Mouse (Mus musculus) adrenal gland, postnatal 14 days (tissue): ENCODE results near the gene Cyct. TPM values are rescaled to one million over a fixed set of nuclear protein-coding genes. Genes with fewer than 3 reads are reported as not detected.

Experiments
- DNase-seq: peaks from one replicate; pipeline ENCODE4 v3.0.0; 2021; ENCODE audit warnings: mixed read lengths
- microRNA-seq, 2 experiments: library from miRNA; unstranded; fragments of <30 nt; microRNA quantifications; one replicate each; pipeline ENCODE4 v1.2.0; 2021
- total RNA-seq: library from RNA; stranded (reverse); gene quantifications from 2 replicates; pipeline ENCODE4 v1.2.3, GENCODE M21; 2021

Gene Cyct
- total RNA-seq, 1 experiment from 2014 or later = not detected

- DNase-seq = no peak
Measured at GRCm38 (mm10) chr2:76334596-76334995, 25.7 kb downstream of the Cyct start.

GRCm38 (mm10) chr2:76332161-76332805 is 28.0 kb downstream of the Cyct start:
- DNase-seq = peak; percentile 18

- no peak for DNase-seq
Measured at GRCm38 (mm10) chr2:76330081-76330480, 30.2 kb downstream of the Cyct start.

GRCm38 (mm10) chr2:76326161-76326560 is 34.1 kb downstream of the Cyct start:
- DNase-seq = no peak

- DNase-seq = no peak
Measured at GRCm38 (mm10) chr2:76324463-76324862, 35.8 kb downstream of the Cyct start.

- DNase-seq = no peak
Measured at GRCm38 (mm10) chr2:76323185-76323875, 36.9 kb downstream of the Cyct start.

- no peak for DNase-seq
Measured at GRCm38 (mm10) chr2:76320336-76320735, 39.9 kb downstream of the Cyct start.

- no peak for DNase-seq
Measured at GRCm38 (mm10) chr2:76319231-76319630, 41.0 kb downstream of the Cyct start.

Small RNA genes within 50 kb of the gene (microRNA-seq; reads per million reads assigned to microRNA genes)
- gene Gm44337 = 0 reads per million in 2 experiments

Other genes with a start within 250 kb of the Cyct start
- 0.26 and 0.38 TPM in 2 replicates for gene Pde11a, start 21.7 kb downstream of the Cyct start, total RNA-seq
- 37.4 and 45.4 TPM in 2 replicates for gene Rbm45, start 9.5 kb upstream of the Cyct start, total RNA-seq
- 19.0 and 22.5 TPM in 2 replicates for gene Osbpl6, start 46.1 kb upstream of the Cyct start, total RNA-seq